Mouse (Mus musculus) left cerebral cortex, adult 9 months (tissue): ENCODE measurements around the gene Svs5.
"Not testable (repeated sequence)": the region's sequence is repeated elsewhere in the genome, so short reads cannot be mapped to it uniquely, and the experiment has no call there.

Experiments
- DNase-seq, 2 experiments: peaks; one replicate each; pipeline ENCODE4 v3.0.0; 2022; ENCODE audit warnings: low spot score in 2 of 2

The Svs5 gene

DNA sequence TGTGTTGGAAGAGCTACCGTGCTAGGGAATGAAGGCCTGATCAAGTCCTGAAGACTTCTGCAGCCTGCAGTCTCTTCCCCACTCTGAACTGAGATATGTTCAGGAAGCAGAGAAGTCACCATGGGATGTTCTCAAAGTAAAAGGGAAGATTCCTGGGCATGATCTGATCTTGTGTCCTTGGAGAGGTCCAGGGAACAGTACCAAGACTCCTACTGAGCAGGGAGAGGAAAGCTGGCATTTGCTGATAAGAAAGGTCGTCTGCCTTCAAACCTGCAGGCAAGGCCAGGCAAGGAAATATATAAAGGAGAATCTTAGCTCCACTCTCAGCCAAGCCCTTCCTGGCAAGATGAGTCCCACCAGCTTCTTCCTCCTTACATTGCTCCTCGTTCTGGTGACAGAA lies at the start of gene Svs5:
Gene Svs5, plus strand, starts transcription at position 301 of the 400 bp plus-strand sequence.
- not testable (repeated sequence) for DNase-seq

DNA sequence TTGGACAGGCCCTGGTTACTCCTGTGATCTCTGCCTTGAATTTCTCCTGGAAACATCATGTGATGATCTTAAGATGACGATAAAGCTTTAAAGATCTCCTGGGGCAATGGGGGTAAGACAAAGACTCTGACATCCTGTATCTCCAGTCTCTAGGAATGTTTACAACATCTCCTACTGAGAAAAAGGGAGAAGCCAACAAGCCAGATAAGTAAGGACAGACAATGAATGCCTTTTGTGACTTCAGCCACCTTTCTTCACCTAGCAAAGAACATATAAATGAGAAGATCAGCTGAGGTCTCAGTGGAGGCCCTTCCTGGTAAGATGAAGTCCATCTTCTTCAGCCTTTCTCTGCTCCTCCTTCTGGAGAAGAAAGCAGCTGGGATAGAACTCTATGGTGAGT lies 43.6 kb upstream of the Svs5 start, which contains the start of gene Svs3a:
Gene Svs3a, plus strand, starts transcription at position 301 of the 400 bp plus-strand sequence.
- DNase-seq, result not testable (repeated sequence)

DNA sequence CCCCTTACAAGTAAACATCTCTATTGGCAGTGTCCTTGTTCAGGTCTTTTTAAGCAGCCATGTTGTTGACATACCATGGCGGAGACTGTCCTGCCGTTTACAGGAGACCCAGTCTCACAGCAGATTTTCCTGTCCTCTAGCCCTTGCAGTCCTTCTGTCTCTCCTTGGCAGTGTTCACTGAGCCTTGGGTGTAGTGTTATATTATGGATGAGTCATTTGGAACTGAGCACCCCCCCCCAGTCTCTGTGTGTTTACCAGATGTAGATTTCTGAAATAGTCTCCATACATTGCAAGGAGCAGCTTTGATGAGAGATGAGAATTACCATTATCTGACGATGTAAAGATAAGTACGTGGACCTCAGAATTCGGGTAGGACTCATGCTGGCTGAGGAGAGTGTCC lies 19.9 kb upstream of the Svs5 start:
- DNase-seq, result peak in 1 of 2 experiments; percentile 2

DNA sequence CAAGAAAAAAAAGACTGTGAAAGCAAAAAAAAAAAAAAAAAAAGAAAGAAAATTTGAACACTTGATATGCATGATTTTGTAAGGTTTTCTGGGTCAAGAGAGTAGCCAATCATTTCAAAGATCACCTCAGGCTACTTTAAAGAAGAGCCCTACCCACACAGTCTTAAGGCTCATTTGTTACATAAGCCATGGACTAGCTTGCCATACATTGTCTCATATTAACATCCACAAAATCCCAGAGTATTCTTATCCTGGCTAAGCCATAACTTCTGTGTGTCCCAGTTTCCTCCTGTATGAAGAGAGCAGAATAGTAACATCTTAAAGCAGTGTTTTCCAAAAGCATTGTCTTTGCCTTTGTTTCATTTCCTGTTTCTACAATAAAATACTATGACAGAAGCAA lies 17.1 kb upstream of the Svs5 start:
- DNase-seq, result not testable (repeated sequence)

DNA sequence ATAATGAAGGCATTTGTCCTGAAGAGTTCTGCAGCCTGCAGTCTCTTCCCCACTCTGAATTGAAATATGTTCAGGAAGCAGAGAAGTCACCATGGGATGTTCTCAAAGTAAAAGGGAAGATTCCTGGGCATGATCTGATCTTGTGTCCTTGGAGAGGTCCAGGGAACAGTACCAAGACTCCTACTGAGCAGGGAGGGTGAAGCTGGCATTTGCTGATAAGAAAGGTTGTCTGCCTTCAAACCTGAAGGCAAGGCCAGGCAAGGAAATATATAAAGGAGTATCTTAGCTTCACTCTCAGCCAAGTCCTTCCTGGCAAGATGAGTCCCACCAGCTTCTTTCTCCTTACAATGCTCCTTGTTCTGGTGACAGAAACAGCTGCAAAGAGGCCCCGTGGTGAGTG lies 16.1 kb upstream of the Svs5 start, which contains the start of gene Svs6:
Gene Svs6, plus strand, starts transcription at position 301 of the 400 bp plus-strand sequence.
- DNase-seq, result not testable (repeated sequence)

DNA sequence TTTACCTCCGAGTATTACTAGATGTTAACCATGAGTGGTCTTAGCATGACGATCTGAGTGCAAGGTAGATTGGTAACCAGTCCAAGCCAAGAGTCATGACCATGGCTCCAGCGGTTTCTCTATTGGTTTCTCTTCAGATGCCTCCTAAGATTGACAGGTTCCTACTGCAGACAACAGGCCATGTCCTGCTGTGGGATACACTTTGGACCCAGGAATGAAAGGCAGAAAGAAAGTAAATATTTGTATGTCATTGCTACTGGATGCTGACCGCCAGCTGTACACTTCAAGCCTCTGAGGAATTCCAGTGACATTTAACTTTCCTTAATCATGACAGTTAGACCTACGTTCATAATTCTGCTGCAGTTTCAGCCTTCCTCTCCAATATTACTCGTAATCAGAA lies 11.6 kb upstream of the Svs5 start:
- DNase-seq, result no peak

DNA sequence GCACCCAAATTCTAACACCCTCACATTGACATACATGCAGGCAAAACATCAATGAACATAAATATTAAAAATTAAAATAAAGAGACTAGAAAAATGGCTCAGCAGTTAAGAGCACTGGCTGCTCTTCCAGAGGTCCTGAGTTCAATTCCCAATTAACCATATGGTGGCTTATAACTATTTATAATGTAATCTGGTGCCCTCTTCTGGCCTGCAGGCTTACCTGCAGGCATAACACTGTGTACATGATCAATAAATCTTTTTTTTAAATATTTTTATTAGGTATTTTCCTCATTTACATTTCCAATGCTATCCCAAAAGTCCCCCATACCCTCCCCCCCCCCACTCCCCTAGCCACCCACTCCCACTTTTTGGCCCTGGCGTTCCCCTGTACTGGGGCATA lies 11.2 kb downstream of the Svs5 start:
- not testable (repeated sequence) for DNase-seq

DNA sequence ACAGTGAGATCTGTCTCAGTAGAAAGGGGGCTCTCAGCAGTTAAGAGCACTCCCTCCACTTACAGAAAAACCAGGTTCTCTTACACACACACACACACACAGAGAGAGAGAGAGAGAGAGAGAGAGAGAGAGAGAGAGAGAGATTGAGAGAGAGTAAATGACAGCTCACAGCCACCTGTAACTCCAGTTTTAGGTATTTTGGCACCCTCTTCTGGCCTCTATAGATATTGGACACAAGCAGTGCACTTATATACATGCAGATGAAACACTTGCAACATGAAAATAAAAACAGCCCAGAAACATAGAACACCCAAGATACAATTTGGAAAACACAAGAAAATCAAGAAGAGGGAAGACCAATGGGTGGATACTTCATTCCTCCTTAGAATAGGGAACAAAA lies 15.2 kb downstream of the Svs5 start:
- not testable (repeated sequence) for DNase-seq

DNA sequence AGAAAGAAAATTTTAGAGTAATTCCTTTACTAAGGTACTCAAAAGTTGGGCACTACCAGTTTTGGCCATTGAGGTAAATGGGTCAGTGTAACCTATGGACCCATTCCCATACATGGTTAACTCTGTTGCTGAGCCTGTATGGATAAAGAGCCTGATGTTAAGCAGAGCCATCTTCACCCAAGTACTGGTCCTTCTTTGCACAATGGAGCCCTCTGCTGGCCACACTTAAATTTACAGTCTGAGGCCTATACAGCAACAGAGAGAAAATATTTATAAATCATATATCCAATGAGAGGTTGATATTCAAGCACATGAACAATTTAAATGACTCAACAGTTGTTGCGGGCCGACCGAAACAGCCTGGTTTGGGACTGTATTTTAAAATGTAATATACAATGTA lies 16.4 kb downstream of the Svs5 start:
- DNase-seq, result peak in 1 of 2 experiments; percentile 8

DNA sequence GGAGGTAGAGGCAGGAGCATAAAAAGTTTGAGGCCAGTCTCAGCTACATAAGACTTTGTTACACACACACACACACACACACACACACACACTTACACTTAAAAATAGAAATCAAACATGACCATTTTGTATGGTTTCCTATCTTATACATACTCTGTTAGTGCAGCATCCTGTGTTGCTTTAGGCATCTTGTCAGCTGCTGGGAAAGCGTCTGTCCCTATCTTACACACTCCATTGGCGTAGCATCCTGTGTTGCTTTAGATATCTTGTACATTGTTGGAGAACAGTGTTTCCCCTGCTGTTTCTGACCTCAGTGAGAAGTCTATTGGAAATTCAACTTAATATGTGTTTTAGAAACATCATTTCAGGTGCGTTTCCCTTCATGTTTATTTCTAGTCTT lies 20.2 kb downstream of the Svs5 start:
- DNase-seq, result no peak

DNA sequence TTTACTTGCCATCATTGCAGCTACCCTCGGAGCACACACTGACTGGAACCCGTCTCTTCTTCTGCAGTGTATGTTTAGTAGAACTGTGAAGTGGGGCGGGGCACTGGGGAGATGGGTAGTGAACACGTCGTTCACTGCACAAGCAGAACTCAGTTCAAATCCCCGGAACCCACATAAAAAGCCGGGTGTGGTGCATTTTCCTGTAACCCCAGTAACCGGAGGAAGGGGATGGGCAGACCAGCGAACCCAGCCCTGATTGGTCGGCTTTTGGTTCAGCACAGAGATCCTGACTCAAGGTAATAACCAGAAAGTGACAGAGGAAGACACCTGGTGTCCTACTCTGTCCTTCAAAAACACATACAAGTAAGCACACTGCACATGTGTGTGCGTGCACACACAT lies 20.8 kb downstream of the Svs5 start:
- no peak for DNase-seq

DNA sequence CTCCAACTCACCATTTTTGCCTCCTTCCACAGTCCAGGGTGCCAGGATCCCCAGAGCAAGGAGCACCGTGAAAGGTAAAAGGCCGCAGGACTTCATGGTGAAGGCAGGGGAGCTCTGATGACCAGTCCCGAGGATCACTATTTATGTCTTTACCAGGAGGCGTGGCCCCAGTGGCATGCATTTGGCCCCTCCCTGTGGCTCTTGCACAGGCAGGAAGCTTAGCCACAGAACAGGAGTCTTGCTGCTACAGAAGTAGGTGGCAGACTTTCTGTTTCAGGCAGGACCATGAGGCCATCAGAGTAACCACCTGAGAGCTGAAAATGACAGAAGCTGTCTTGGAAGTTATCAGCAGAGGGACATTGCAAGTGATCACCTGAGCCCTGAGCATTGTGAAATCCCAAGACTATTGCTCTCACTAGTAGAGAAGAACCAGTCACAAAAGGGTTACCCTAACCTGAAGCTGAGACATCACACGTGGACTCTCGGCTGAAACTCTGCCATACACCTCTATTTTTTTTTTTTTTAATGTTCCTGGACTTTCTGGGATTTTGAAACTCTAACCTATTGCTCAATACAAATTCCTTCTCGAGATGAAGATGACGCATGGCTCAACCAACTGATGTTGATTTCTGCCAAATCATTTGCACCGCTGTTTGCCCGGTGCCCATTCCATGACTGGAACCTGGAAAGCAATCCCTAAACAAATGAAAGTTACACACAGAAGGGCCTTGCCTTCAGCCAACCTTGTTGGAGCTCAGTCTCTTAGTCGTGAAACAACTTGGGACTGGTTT lies 23.8 kb downstream of the Svs5 start:
- DNase-seq, result no peak

DNA sequence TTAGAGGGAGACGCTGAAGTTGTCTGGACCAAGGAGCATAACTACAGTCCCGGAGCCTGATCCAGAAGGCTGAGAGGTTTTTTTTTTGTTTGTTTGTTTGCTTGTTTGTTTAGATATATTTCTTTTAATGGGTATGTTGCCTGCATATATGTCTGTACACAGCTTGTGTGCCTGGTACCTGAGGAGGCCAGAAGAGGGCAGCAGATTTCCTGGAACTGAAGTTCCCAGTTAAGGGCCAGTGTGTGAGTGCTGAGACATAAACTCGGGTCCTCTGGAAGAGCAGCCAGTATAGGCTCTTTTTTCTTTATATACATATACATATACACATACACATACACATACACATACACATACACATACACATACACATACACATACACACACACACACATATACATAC lies 25.8 kb downstream of the Svs5 start:
- DNase-seq, result no peak

DNA sequence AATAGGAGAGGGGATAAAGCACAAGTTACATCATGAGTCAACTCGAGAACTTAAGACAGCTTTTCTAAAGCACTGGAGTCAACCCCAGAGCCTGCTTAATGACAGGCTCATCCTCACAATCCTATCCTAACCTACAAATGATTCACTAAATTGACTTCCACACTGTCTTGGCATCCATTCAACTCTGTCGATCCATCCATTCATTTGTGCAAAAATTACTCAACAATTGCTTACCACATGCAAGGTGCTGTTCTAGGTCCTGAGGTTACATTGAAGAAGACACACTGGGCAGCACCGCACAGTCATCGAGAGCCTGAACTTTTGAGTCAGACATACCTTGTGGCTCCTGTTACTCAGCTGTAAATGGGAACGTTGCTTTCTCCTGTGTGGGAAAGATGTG lies 26.5 kb downstream of the Svs5 start:
- no peak for DNase-seq

DNA sequence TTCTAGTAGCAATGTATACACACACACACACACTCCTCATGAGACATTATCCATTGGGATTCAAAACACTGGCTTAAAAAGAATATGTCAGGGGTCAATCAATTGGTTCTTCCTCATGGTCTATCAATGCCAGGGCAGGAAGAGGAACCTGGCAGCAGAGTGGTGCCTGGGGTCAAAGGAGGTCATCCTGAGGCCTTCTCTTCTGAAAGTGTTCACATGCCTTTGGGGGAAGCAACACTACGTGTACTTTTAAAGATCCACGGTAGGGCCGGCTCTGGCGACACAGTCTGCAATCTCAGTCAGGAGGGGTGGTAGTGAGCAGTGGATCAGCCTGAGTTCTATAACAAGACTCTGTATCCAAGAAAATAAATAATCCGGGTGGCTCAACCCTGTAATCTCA lies 27.1 kb downstream of the Svs5 start:
- no peak for DNase-seq

DNA sequence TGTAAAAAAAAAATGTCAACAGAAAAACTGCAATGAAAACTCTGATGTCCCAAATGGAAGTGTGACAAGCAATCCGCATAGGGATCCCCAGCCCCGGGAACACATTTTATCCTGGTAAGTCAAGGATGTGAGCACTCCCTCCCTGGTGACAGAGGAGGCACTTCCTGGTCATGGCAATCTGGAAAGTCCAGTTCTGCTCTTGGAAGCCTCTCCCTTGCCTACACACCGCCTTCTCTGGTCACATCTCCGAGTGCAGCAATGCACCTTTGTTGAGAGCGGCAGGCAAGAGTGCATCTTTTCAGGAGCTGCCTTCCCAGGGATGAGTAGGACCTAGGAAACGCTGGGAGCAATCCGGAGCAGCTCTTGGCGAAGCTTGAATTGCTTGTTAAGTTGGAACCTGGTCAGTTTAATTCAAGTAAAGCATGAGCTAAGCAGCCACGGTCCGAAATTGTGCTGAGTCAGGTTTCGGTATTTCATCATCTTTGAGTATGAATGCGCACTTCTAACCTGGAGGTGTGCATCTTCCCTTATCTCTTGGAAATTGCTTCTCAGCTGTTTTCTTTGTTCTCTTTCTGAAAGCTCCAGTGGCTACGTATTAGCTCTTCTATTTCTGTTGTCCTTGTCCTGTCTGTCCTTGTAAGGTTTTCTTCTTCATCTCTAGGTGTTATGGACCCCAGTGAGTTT lies 28.6 kb downstream of the Svs5 start:
- no peak for DNase-seq

DNA sequence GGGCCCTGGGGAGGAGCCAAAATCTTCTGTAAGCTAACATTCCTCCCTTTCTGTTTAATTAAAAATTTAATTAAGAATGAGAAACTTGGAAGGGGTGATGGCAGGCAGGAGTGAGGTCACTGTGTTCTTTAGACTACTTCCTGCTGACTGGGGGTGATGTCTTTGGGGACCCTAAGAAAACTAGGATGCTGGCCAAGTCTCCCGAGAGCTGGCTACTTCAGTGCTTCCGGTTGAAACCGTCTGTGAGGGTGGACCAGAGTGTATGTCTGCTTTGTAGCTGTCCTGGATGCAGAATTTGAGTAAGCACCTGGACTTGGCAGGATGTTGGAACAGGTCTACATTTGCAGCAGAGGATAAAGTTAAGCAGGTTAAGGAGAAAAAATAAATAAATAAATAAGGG lies 34.4 kb downstream of the Svs5 start:
- DNase-seq, result no peak

DNA sequence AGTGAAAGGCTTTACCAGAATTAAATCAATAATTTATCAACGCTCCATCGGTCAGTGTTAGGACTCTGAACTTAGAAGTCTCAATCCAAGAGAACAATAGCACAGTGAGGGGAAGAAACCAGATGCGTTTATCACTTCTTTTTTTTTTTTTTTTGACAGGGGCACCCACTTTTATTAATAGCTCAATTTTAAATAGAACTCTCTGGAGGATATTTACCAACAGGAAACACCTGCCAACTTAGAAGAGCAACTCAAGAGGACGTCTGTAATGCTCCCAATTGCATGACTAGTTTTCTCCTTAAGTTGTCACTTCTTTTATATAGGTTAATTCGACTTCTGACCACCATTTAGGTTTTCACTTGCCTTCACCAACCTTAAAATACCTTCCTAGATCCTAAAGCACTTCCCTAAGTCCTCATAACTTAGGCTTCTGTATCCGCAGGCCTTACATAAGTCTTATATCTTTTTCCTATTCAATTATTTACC lies 36.1 kb downstream of the Svs5 start:
- DNase-seq, result no peak

DNA sequence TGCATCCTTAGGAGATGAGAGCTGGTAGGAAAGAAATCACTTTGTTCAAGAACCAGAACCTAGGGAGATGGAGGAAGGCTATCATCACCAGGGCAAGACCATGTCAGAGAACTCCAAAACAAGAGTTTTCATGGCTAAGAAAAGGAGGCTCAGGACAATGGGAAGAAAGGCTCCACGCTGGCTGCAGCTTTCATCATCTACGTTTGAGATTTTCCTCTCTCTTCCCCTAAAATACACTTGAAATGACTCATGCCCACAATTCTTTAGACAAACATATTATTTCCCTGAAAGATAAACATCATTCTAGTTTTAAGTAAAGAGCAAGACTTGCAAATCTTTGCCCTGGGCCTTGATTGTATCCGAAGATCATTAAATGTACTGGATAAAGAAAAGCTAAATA lies 38.8 kb downstream of the Svs5 start:
- DNase-seq, result no peak

DNA sequence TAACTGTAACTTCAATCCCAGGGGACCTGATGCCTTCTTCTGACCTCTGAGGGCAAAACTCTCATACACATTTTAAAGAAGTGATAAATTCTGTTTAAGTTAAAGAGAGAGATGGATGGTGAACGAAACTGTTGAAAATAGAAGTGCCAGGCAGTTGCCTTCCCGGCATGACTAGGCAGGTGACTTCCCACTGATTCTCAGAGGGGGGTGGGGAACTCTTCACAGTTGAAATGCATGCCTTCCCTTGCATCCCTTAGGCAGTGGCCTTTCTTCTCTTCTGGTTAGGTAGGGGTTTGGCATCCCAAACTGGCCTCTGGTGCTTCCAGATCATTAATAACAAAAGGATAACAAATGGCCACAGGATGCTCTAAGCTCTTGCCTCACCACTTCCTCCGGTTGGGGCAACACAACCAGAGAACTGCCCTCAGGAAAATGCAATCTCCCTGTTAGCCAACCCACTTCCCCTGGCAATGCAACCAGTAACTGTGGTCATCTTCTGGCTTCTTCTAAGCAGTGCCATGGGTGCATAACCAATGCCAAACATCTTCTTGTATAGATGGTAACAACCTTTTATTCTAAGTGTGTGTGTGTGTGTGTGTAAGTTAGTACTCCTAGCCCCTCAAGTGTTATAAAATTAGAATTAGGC lies 40.0 kb downstream of the Svs5 start:
- DNase-seq, result no peak

DNA sequence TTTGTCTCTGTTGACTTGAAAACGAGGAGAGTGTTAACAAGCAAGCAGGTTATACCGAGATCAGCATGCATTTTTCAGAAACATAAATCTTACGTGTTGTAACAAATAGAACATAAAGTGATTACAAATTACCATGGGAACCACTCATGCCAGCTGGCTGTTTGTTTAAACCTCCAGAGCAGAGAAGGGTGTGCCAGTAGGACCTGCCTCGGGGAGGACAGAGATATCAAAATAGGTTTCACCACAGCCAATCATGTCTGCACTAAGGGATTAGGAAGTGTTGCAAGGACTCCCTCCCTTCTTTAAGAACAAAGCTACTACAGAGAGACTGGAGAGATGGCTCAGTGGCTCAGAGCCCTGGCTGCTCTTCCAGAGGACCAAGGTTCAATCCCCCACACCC lies 40.6 kb downstream of the Svs5 start:
- DNase-seq, result no peak
